Mouse (Mus musculus) intestine, postnatal 0 days (tissue): ENCODE measurements around the gene Ppfibp1. TPM values are rescaled to one million over a fixed set of nuclear protein-coding genes. Genes with fewer than 3 reads are reported as not detected.

ENCODE experiments used
- ATAC-seq: fragments of 200-750 bp; cut with Nextera tagmentation; 2 replicates; pipeline ENCODE4 v1.8.0; 2017; ENCODE audit warnings: mild to moderate bottlenecking, moderate TSS enrichment, moderate library complexity
- H3K27ac ChIP-seq: fragments of 300-500 bp; sonication (generic); 2 replicates; pipeline ENCODE4 v1.5.1; 2014; ENCODE audit warnings: mild to moderate bottlenecking, low read depth, low read length, moderate library complexity
- H3K27me3 ChIP-seq: fragments of 300-500 bp; sonication (generic); replicated peaks from 2 replicates; pipeline ENCODE4 v1.6.1; 2014; ENCODE audit warnings: low read length, mixed read lengths; ENCODE audit not compliant: control insufficient read depth, insufficient read depth
- H3K36me3 ChIP-seq: fragments of 300-500 bp; sonication (generic); 2 replicates; pipeline ENCODE4 v1.6.1; 2014; ENCODE audit warnings: mild to moderate bottlenecking, moderate library complexity; ENCODE audit not compliant: control insufficient read depth, insufficient read depth
- H3K4me1 ChIP-seq: fragments of 300-500 bp; sonication (generic); replicated peaks from 2 replicates; pipeline ENCODE4 v1.6.1; 2014; ENCODE audit warnings: antibody characterized with exemption, low read length, mixed read lengths; ENCODE audit not compliant: control insufficient read depth, insufficient read depth
- H3K4me2 ChIP-seq: fragments of 300-500 bp; sonication (generic); replicated peaks from 2 replicates; pipeline ENCODE4 v1.6.1; 2014; ENCODE audit warnings: low read depth, mild to moderate bottlenecking, moderate library complexity
- H3K4me3 ChIP-seq: fragments of 300-500 bp; sonication (generic); 2 replicates; pipeline ENCODE4 v1.5.1; 2014; ENCODE audit warnings: low read depth, low read length
- H3K9ac ChIP-seq: fragments of 300-500 bp; sonication (generic); 2 replicates; pipeline ENCODE4 v1.6.1; 2014; ENCODE audit warnings: mild to moderate bottlenecking, low read depth, low read length
- H3K9me3 ChIP-seq: fragments of 300-500 bp; sonication (generic); 2 replicates; pipeline ENCODE4 v1.6.1; 2016; ENCODE audit warnings: mixed run types; ENCODE audit not compliant: control insufficient read depth
- CTCF ChIP-seq: sonication (generic); IDR thresholded peaks from 2 replicates; pipeline ENCODE4 v1.5.1; 2016; ENCODE audit warnings: low read depth, mild to moderate bottlenecking, control low read depth, antibody characterized with exemption, moderate library complexity
- WGBS: fragments of 180-500 bp; shearing (Covaris S2); extraction: QIAGEN DNeasy Blood & Tissue Kit; methylation state at CpG from one replicate; pipeline ENCODE4 v1.1.7; 2014; 5-methylcytosine and 5-hydroxymethylcytosine counted together
- polyA plus RNA-seq: library from polyadenylated mRNA; unstranded; fragments of >200 nt; fragmentation: Nextera tagmentation; extraction: Ambion mirVana; gene quantifications from 2 replicates; pipeline ENCODE4 v1.2.1, GENCODE M21; 2015

The Ppfibp1 gene
- polyA plus RNA-seq, 1 experiment from 2014 or later = 32.3 TPM

DNA sequence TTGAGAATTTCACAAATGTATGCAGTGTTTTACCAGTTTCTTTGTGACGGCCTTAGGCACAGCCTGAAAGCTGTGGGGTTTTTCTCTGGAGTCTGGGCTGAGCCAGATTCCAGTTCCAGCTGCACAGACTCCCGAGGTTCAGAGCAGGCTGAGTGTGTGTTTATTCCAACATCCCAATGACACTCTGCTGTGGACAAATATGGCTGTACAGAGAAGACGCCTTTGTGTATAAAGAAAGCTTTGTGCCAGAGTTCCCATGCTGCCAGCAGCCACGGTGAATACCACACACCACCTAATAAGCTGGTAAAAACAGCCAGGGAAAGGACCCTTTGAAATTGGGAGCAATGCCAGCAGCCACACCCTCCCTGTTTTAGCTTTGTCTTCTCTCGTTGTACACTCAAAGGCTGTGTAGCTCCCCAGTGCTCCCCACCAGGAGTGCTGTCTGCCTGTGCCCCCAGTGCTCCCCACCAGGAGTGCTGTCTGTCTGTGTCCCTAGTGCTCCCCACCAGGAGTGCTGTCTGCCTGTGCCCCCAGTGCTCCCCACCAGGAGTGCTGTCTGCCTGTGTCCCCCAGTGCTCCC lies 187.6 kb downstream of the Ppfibp1 start:
- Histone ChIP-seq H3K36me3 (peaks cover 23% of the 10 kb centered on the region), H3K27me3 (no peaks in the 10 kb centered on the region), H3K9ac (no peak overlapping the region), H3K4me1 (no peaks in the 10 kb centered on the region), H3K4me3 (no peak overlapping the region), H3K27ac (peak overlapping the region; percentile 21; the same call in 1 of the 2 replicates), H3K9me3 (no peaks in the 10 kb centered on the region), H3K4me2 (no peak overlapping the region)
- peak; percentile 22 for TF ChIP-seq CTCF
- 53% methylated on average over 5 of the region's 5 CpGs for WGBS
- no peak for ATAC-seq

DNA sequence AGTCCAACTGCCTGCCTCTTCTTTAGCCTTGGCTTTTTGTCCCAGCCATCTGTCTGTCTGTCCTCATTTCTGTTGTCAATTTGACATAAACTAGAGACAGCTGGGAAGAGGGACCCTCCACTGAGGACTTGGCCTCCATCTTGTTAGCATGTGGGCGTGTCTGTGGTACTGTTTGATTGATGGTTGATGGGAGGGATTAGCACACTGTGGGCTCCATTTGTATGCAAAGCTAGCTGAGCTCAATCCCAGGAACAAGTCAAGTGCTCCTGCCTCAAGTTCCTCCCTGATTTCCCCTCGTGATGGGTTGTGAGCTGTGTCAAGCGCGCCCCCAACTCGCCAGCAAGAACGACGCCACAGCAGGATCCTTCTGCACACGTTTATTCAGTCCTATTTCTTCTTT lies 188.6 kb downstream of the Ppfibp1 start:
- TF ChIP-seq CTCF = no peak
- WGBS = 82% methylated on average over 8 of the region's 8 CpGs
- Histone ChIP-seq H3K9ac (no peak overlapping the region), H3K27me3 (no peaks in the 10 kb centered on the region), H3K27ac (no peak overlapping the region), H3K4me2 (no peak overlapping the region), H3K9me3 (no peaks in the 10 kb centered on the region), H3K4me1 (no peaks in the 10 kb centered on the region), H3K36me3 (peaks cover 13% of the 10 kb centered on the region), H3K4me3 (no peak overlapping the region)
- ATAC-seq = no peak

DNA sequence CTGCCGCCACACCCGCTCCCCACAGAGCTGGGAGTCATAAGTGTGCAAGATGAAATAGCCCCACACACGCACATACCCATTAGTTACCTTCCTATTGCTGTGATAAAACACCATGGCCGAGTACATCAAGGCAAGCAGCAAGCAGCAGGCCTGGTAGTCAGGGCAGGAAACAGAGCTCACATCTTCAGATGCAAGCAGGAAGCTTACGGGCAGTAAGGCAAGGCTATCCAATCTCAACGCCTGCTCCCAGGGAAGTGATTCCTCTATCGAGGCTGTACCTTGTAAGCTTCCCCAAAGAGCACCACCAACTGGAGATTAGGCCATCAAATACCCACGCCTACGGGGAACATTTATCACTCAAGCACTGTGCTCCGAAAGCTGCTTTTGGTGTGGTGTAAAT lies 191.6 kb downstream of the Ppfibp1 start:
- no peaks in the 10 kb centered on the region for H3K9me3 ChIP-seq
- H3K4me2 ChIP-seq = no peak overlapping the region
- no peaks in the 10 kb centered on the region for H3K27me3 ChIP-seq
- 94% methylated on average over 10 of the region's 10 CpGs for WGBS
- no peak overlapping the region for H3K4me3 ChIP-seq
- no peak overlapping the region for H3K9ac ChIP-seq
- no peaks in the 10 kb centered on the region for H3K4me1 ChIP-seq
- H3K27ac ChIP-seq = no peak overlapping the region
- ATAC-seq = no peak
- TF ChIP-seq CTCF = no peak
- no peaks in the 10 kb centered on the region for H3K36me3 ChIP-seq

Other genes starting within 250 kb of the Ppfibp1 start
- 87.5 and 87.6 TPM in 2 replicates for gene Med21, start 245.9 kb upstream of the Ppfibp1 start, polyA plus RNA-seq
- gene Tm7sf3, start 245.7 kb upstream of the Ppfibp1 start, polyA plus RNA-seq = 58.7 and 61.9 TPM in 2 replicates
- gene Stk38l, start 163.5 kb upstream of the Ppfibp1 start, polyA plus RNA-seq = 11.6 and 13.4 TPM in 2 replicates
- 0.52 and 0.76 TPM in 2 replicates for gene Arntl2, start 92.4 kb upstream of the Ppfibp1 start, polyA plus RNA-seq
- not detected in 2 replicates for gene Smco2, start 38.4 kb upstream of the Ppfibp1 start, polyA plus RNA-seq
- 0.24 TPM in 1 of 2 replicates, not detected in the other for gene 1700034J05Rik, start 65.9 kb downstream of the Ppfibp1 start, polyA plus RNA-seq
- gene Rep15, start 144.1 kb downstream of the Ppfibp1 start, polyA plus RNA-seq = 10.4 and 11.7 TPM in 2 replicates
- gene Mrps35, start 154.3 kb downstream of the Ppfibp1 start, polyA plus RNA-seq = 89.1 and 97.3 TPM in 2 replicates
- gene Mansc4, start 198.5 kb downstream of the Ppfibp1 start, polyA plus RNA-seq = 1.0 and 1.4 TPM in 2 replicates
- gene Klhl42, start 202.9 kb downstream of the Ppfibp1 start, polyA plus RNA-seq = 3.2 and 3.6 TPM in 2 replicates